Mouse (Mus musculus): ENCODE results near the gene Bace2. TPM values are rescaled to one million over a fixed set of nuclear protein-coding genes. Genes with fewer than 3 reads are reported as not detected.

Bace2 gene
- total RNA-seq (2021): 10 to 100 TPM; 15.8 to 16.9 TPM
- polyA plus RNA-seq (2012; rRNA removed): 4.8 and 6.4 TPM in 2 replicates
- long read RNA-seq, full-length matches to known transcripts: 9 of 9 reads
- long read RNA-seq, partial matches to known transcripts: 0 of 9 reads
- long read RNA-seq, other reads (novel, unspliced or antisense): 0 of 9 reads

- Histone ChIP-seq H3K79me2 (replicated peaks; ENCODE audit: control insufficient read depth, insufficient read depth, low read length) (no peaks in the 10 kb centered on the region), H3K27ac (peak within 1 kb of the TSS; percentile 48), H3K4me3 (peak within 1 kb of the TSS; percentile 82), H3K4me1 (ENCODE audit: control insufficient read depth, insufficient read depth, low read length) (peaks cover 2% of the 10 kb centered on the region), H3K9ac (ENCODE audit: low read depth, low read length) (peak within 1 kb of the TSS; percentile 79), H3K27me3 (ENCODE audit: control insufficient read depth, insufficient read depth, low read length) (no peaks in the 10 kb centered on the region), H3K36me3 (ENCODE audit: control insufficient read depth, insufficient read depth, low read length) (no peaks in the 10 kb centered on the region)
- intact Hi-C loops (cut with DNase I): loop anchor here (5.0 kb wide), 2 partner anchors 36 to 61 kb away; no protein-coding TSS in a partner anchor
- peak; percentile 87 to 88 for DNase-seq
- TF ChIP-seq CTCF (IDR thresholded peaks at IDR 0.05) (peak; percentile 90), POLR2A (IDR thresholded peaks at IDR 0.05; ENCODE audit: insufficient read depth, low read depth, low read length) (0 out of 2 replicates have a peak, but pooled peaks have one; percentile 17), EP300 (IDR thresholded peaks at IDR 0.05; ENCODE audit: insufficient read depth, low read depth, low read length) (no peak)
- under 1% methylated on average over 58 of the region's 58 CpGs for WGBS
Measured at GRCm38 (mm10) chr16:97356499-97357187, at the start of gene Bace2. TSS of gene Bace2 (plus strand) at chr16:97356742.

DNA sequence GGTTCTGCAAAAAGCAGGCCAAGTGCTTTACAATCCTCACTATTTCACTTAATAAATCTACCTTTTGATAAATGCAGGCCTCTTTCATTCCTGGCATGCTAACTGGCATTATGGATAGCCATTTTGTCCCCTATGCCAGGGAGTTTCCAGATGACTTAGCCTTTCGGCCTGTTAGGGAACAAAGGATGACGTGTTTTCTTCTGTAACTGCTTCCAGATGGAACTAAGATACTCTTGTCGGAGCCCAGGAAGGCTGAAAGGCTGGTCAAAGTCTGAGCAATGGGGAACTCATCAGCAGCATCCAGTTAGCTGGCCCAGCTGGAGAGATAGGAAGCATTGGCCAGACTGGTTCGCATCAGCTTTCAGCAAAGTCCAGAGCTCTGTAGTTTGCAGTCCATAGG lies 48.9 kb upstream of the Bace2 start:
- H3K4me1 ChIP-seq (ENCODE audit: control insufficient read depth, insufficient read depth, low read length): no peaks in the 10 kb centered on the region; the same call in 1 of the 2 replicates

DNA sequence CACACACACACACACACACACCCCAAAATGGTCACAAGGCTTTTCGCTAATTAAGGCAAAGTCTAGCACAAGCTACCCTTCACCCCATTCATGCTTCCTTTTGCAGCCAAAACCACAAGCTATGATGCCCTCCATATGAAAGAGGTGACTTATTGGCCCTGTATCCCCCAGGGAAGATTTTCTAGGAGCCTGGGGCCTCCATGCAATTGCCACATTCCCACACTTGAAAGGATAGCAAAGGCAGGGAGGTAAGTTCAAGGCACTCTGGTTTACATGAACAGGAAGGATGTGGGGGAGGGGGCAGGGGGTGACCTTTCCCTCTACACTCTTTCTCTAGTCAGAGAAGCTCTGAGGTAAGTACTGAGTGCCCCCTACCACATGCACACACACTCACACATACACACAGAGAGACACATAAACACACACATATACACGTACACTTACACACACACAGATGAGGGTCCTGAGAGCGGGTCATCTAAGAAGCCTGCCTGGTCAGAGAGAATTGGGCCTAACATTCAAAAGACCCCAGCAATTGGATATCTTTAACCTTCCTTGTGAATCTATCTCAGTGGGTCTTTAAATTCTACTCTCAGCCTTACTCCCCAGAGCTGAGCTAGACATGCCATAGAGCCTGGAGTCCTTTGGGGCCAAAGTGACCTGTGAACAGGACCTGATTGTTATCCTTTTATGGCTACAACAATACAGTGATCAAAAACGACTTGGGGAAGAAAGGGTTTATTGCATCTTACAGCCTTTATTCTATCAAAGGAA lies 46.6 kb upstream of the Bace2 start:
- H3K4me3 ChIP-seq: no peak overlapping the region
- no peaks in the 10 kb centered on the region for H3K79me2 ChIP-seq (replicated peaks; ENCODE audit: control insufficient read depth, insufficient read depth, low read length)
- no peaks in the 10 kb centered on the region for H3K36me3 ChIP-seq (ENCODE audit: control insufficient read depth, insufficient read depth, low read length)
- H3K9ac ChIP-seq (ENCODE audit: low read depth, low read length): no peak overlapping the region
- H3K27me3 ChIP-seq (ENCODE audit: control insufficient read depth, insufficient read depth, low read length): no peaks in the 10 kb centered on the region
- DNase-seq: no peak
- WGBS: 57% methylated on average over 4 of the region's 4 CpGs
- TF ChIP-seq CTCF (IDR thresholded peaks at IDR 0.05): no peak
- no peak for TF ChIP-seq POLR2A (IDR thresholded peaks at IDR 0.05; ENCODE audit: insufficient read depth, low read depth, low read length)
- no peak for TF ChIP-seq EP300 (IDR thresholded peaks at IDR 0.05; ENCODE audit: insufficient read depth, low read depth, low read length)
- intact Hi-C loops (cut with DNase I): loop anchor here (5.0 to 10.0 kb wide), 4 partner anchors 107 to 467 kb away; no protein-coding TSS in a partner anchor
- no peak overlapping the region for H3K27ac ChIP-seq
- H3K4me1 ChIP-seq (ENCODE audit: control insufficient read depth, insufficient read depth, low read length): peaks cover 1% of the 10 kb centered on the region

More for the DNA sequence above, 48.9 kb upstream of the Bace2 start:
- Histone ChIP-seq H3K4me3 (no peak overlapping the region), H3K36me3 (ENCODE audit: control insufficient read depth, insufficient read depth, low read length) (no peaks in the 10 kb centered on the region), H3K9ac (ENCODE audit: low read depth, low read length) (no peak overlapping the region), H3K79me2 (replicated peaks; ENCODE audit: control insufficient read depth, insufficient read depth, low read length) (no peaks in the 10 kb centered on the region), H3K27me3 (ENCODE audit: control insufficient read depth, insufficient read depth, low read length) (no peaks in the 10 kb centered on the region), H3K27ac (no peak overlapping the region)
- no peak for DNase-seq
- 43% methylated on average over 4 of the region's 4 CpGs for WGBS
- TF ChIP-seq CTCF (IDR thresholded peaks at IDR 0.05): no peak
- no peak for TF ChIP-seq POLR2A (IDR thresholded peaks at IDR 0.05; ENCODE audit: insufficient read depth, low read depth, low read length)
- TF ChIP-seq EP300 (IDR thresholded peaks at IDR 0.05; ENCODE audit: insufficient read depth, low read depth, low read length): no peak
- intact Hi-C loops (cut with DNase I): no loop called here

DNA sequence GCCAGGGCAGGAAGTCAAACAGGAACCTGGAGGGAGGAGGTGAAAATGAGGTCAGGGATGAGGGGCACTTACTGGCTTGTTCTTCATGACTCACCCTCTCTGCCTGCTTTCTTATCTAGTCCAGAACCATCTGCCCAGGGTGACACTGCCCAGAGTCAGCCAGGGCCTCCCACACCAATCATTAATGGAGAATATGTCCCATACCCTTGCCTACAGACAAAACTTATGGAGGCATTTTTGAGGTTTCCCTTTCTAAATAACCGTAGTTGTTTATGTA lies 46.0 kb upstream of the Bace2 start:
- intact Hi-C loops (cut with DNase I): loop anchor here (5.0 to 10.0 kb wide), 4 partner anchors 107 to 467 kb away; no protein-coding TSS in a partner anchor
- WGBS: 30% methylated on average over 1 of the region's 1 CpGs
- H3K27ac ChIP-seq: no peak overlapping the region

DNA sequence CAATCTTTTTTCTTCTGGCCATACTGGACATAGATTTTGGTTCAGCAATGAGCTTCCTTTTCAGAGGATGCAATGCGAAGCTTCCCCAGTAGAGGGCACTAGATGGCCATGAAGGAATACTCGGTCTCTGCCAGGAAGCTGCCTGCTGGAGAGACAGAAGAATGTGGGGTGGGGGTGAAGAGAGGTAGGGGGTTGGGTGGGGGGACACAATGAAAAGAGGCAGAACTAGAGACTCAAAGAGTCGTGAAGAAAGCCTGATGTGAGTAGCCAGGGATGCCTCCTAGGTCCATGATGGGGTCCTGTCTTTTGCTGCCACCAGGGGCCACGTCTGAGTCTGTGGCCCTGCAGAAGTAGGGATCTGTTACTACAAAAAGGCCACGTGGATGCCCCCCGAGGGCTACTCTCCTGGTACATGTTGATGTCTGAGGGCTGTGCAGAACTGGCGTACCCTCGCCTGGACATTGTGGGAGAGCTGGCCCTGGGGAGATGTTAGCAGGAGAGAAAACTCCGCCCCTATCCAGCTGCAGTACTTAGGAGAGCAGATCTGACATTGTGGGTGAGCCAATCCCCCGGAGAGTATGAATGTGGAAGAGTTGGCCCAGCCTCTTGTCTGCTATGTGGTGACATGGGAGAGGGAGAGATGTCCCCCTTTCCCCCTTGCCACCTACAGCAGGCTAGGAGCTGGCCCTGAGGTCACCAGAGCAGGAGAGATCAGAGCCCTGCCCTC lies 43.4 kb upstream of the Bace2 start:
- WGBS: 28% methylated on average over 10 of the region's 10 CpGs
- no peaks in the 10 kb centered on the region for H3K79me2 ChIP-seq (replicated peaks; ENCODE audit: control insufficient read depth, insufficient read depth, low read length)
- no peak overlapping the region for H3K4me3 ChIP-seq
- H3K4me1 ChIP-seq (ENCODE audit: control insufficient read depth, insufficient read depth, low read length): peaks cover 1% of the 10 kb centered on the region; the same call in 1 of the 2 replicates
- no peaks in the 10 kb centered on the region for H3K36me3 ChIP-seq (ENCODE audit: control insufficient read depth, insufficient read depth, low read length)
- DNase-seq: peak; percentile 59 to 80
- TF ChIP-seq CTCF (IDR thresholded peaks at IDR 0.05) (peak; percentile 83), POLR2A (IDR thresholded peaks at IDR 0.05; ENCODE audit: insufficient read depth, low read depth, low read length) (no peak), EP300 (IDR thresholded peaks at IDR 0.05; ENCODE audit: insufficient read depth, low read depth, low read length) (peak; percentile 54; the same call in 1 of the 2 replicates)
- no peak overlapping the region for H3K27ac ChIP-seq
- no peak overlapping the region for H3K9ac ChIP-seq (ENCODE audit: low read depth, low read length)
- intact Hi-C loops (cut with DNase I): loop anchor here (5.0 to 10.0 kb wide), 4 partner anchors 104 to 464 kb away; no protein-coding TSS in a partner anchor
- H3K27me3 ChIP-seq (ENCODE audit: control insufficient read depth, insufficient read depth, low read length): no peaks in the 10 kb centered on the region

More for the DNA sequence above, 46.0 kb upstream of the Bace2 start:
- H3K9ac ChIP-seq (ENCODE audit: low read depth, low read length): no peak overlapping the region
- H3K79me2 ChIP-seq (replicated peaks; ENCODE audit: control insufficient read depth, insufficient read depth, low read length): no peaks in the 10 kb centered on the region
- TF ChIP-seq EP300 (IDR thresholded peaks at IDR 0.05; ENCODE audit: insufficient read depth, low read depth, low read length): no peak
- TF ChIP-seq POLR2A (IDR thresholded peaks at IDR 0.05; ENCODE audit: insufficient read depth, low read depth, low read length): no peak
- no peak for TF ChIP-seq CTCF (IDR thresholded peaks at IDR 0.05)
- H3K4me3 ChIP-seq: no peak overlapping the region
- no peaks in the 10 kb centered on the region for H3K27me3 ChIP-seq (ENCODE audit: control insufficient read depth, insufficient read depth, low read length)
- DNase-seq: no peak
- no peaks in the 10 kb centered on the region for H3K36me3 ChIP-seq (ENCODE audit: control insufficient read depth, insufficient read depth, low read length)
- H3K4me1 ChIP-seq (ENCODE audit: control insufficient read depth, insufficient read depth, low read length): peaks cover 1% of the 10 kb centered on the region

All from heart, adult 2 months (tissue).